Mouse (Mus musculus) gonadal fat pad, adult 2 months (tissue): ENCODE data around the gene Txk. TPM values are rescaled to one million over a fixed set of nuclear protein-coding genes. Genes with fewer than 3 reads are reported as not detected.

Source experiments
- DNase-seq: peaks from one replicate; pipeline ENCODE4 v3.0.0-alpha.2; 2012; ENCODE audit warnings: low read depth
- polyA plus RNA-seq: library from polyadenylated mRNA; depleted of rRNA; stranded (reverse); fragments of >200 nt; gene quantifications from 2 replicates; pipeline ENCODE4 v1.2.3, GENCODE M21; 2012

The Txk gene
- polyA plus RNA-seq, 1 experiment = 0.20 TPM

GRCm38 (mm10) chr5:72751056-72751758, 1.4 kb downstream of the Txk start:
- no peak for DNase-seq

GRCm38 (mm10) chr5:72750226-72750625, 2.4 kb downstream of the Txk start:
- no peak for DNase-seq

- DNase-seq = no peak
These were observed 3.8 kb downstream of the Txk start for GRCm38 (mm10) chr5:72748659-72749265.

GRCm38 (mm10) chr5:72747384-72747783, 5.2 kb downstream of the Txk start:
- DNase-seq = no peak

- no peak for DNase-seq
These were observed 6.1 kb downstream of the Txk start for GRCm38 (mm10) chr5:72746461-72746860.

GRCm38 (mm10) chr5:72743103-72743502, 9.5 kb downstream of the Txk start:
- DNase-seq = no peak

GRCm38 (mm10) chr5:72736868-72737267, 15.7 kb downstream of the Txk start:
- no peak for DNase-seq

GRCm38 (mm10) chr5:72736437-72736836, 16.1 kb downstream of the Txk start:
- no peak for DNase-seq

- no peak for DNase-seq
These were observed 16.8 kb downstream of the Txk start for GRCm38 (mm10) chr5:72735763-72736162.

GRCm38 (mm10) chr5:72732885-72733284, 19.7 kb downstream of the Txk start:
- no peak for DNase-seq

GRCm38 (mm10) chr5:72725404-72725803, 27.2 kb downstream of the Txk start:
- DNase-seq = no peak

- DNase-seq = no peak
These were observed 29.1 kb downstream of the Txk start for GRCm38 (mm10) chr5:72723429-72723828.

- DNase-seq = no peak
These were observed 32.0 kb downstream of the Txk start for GRCm38 (mm10) chr5:72720587-72720986.

GRCm38 (mm10) chr5:72710572-72711278, 41.9 kb downstream of the Txk start:
- DNase-seq = no peak

GRCm38 (mm10) chr5:72709976-72710375, 42.6 kb downstream of the Txk start:
- no peak for DNase-seq

- no peak for DNase-seq
These were observed 43.1 kb downstream of the Txk start for GRCm38 (mm10) chr5:72709451-72709850.

- DNase-seq = no peak
These were observed 45.9 kb downstream of the Txk start for GRCm38 (mm10) chr5:72706722-72707121.

GRCm38 (mm10) chr5:72706095-72706494, 46.5 kb downstream of the Txk start:
- DNase-seq = no peak

GRCm38 (mm10) chr5:72702202-72702601, 50.4 kb downstream of the Txk start:
- DNase-seq = no peak

GRCm38 (mm10) chr5:72699500-72699818, 53.1 kb downstream of the Txk start:
- DNase-seq = no peak

- DNase-seq = peak; percentile 70
These were observed 53.6 kb downstream of the Txk start for GRCm38 (mm10) chr5:72698818-72699499.

- no peak for DNase-seq
These were observed 54.2 kb downstream of the Txk start for GRCm38 (mm10) chr5:72698343-72698742.

- no peak for DNase-seq
These were observed 56.1 kb downstream of the Txk start for GRCm38 (mm10) chr5:72696491-72696890.
